Comparison of ENCODE assay signal across 20 mouse cellular contexts in the genomic region with DNA sequence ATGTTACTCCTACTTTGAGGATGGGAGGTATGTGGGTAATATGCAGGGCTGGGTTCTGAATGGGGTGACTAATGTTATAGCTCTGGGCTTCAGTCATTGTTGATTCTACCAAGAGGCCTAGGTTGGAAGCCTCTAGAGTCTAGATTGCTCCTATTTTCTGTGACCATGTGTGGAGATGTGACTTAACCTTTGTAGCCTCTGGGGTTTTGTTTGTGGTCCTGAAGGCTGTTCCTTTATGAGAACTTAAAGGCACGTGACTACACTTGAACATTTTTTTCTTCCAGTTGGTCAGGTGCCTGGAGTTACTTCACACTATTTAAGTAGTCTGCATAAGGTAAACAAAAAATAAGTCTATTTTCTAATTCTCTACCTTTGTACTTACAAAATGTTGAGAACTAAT. TPM values are rescaled to one million over a fixed set of nuclear protein-coding genes. Genes with fewer than 3 reads are reported as not detected.
DNase-seq lines count a peak whose midpoint lies in the region; ATAC-seq and TF ChIP-seq lines count a peak whose summit lies in the region.
"Had no signal": no experiment of that assay in that cellular context is flagged by ENCODE, and none has a peak within 500 bp of the region (broad histone marks: within the 10 kb centered on the region; RNA-seq: fewer than 3 reads in every experiment).

No protein-coding gene starts in this region.

- peaks cover 3% of the 10 kb centered on the region for H3K4me1 ChIP-seq in lung, embryonic 16.5 days (replicated peaks; ENCODE audit: control insufficient read depth, insufficient read depth, low read length)
- H3K4me1 ChIP-seq in lung, adult 2 months (ENCODE audit: control insufficient read depth, insufficient read depth, low read length) = peaks cover 12% of the 10 kb centered on the region

- H3K79me2 ChIP-seq in C2C12 (ENCODE audit: control insufficient read depth, insufficient read depth) = peaks cover 100% of the 10 kb centered on the region

- no peak overlapping the region for H3K4me3 ChIP-seq in lung, embryonic 16.5 days (ENCODE audit: low read length)
- no peak overlapping the region for H3K4me3 ChIP-seq in lung, adult 2 months (replicated peaks; ENCODE audit: extremely low read depth, low read depth, low read length)
- H3K4me3 ChIP-seq in C2C12 (ENCODE audit: insufficient read depth, poor library complexity, severe bottlenecking) = no peak overlapping the region
- H3K4me3 ChIP-seq: heart, embryonic 10.5 days; limb, embryonic 12.5 days; liver, embryonic 13.5 days; neural tube, embryonic 15.5 days had no signal

- no peaks in the 10 kb centered on the region; the same call in 1 of the 2 replicates for H3K36me3 ChIP-seq in lung, embryonic 16.5 days (ENCODE audit: control insufficient read depth, insufficient read depth, low read length)
- peaks cover 7% of the 10 kb centered on the region for H3K36me3 ChIP-seq in C2C12 (ENCODE audit: control insufficient read depth, insufficient read depth)
- 0 out of 2 replicates have a peak, but pooled peaks cover 3% of the 10 kb centered on the region for H3K36me3 ChIP-seq in splenic B cell, adult 2 months (ENCODE audit: control insufficient read depth, insufficient read depth, low read length, poor library complexity, severe bottlenecking)
- H3K36me3 ChIP-seq: neural tube, embryonic 15.5 days had no signal

- H3K79me3 ChIP-seq in C2C12 (ENCODE audit: low read depth) = peaks cover 94% of the 10 kb centered on the region

- H3K9ac ChIP-seq in lung, embryonic 16.5 days (ENCODE audit: low read length) = no peak overlapping the region
- H3K9ac ChIP-seq: hindbrain, embryonic 14.5 days; limb, embryonic 12.5 days; liver, embryonic 13.5 days; lung, embryonic 14.5 days; neural tube, embryonic 15.5 days had no signal

- no peak for TF ChIP-seq CTCF in lung, adult 2 months (IDR thresholded peaks at IDR 0.05; ENCODE audit: insufficient read depth, low read length)
- no peak for TF ChIP-seq CTCF in C2C12 (IDR thresholded peaks at IDR 0.05; ENCODE audit: control insufficient read depth, insufficient read depth, insufficient read length)

- no peak overlapping the region for H3ac ChIP-seq in C2C12 (ENCODE audit: control insufficient read depth, insufficient read length, low read depth)

- no peak overlapping the region for H3K4me2 ChIP-seq in lung, embryonic 16.5 days (ENCODE audit: low read depth, low read length)
- H3K4me2 ChIP-seq: hindbrain, embryonic 14.5 days; limb, embryonic 12.5 days; liver, embryonic 13.5 days; lung, embryonic 14.5 days; neural tube, embryonic 15.5 days had no signal

- 44% methylated on average over 1 of the region's 1 CpGs for WGBS in lung, embryonic 16.5 days
- 33% methylated on average over 1 of the region's 1 CpGs for WGBS in lung, adult 2 months

- DNase-seq in lung, adult 2 months = no peak
- DNase-seq in T-cell, adult 2 months (ENCODE audit: low spot score) = peak; percentile 8
- DNase-seq in splenic B cell, adult 2 months (ENCODE audit: low read depth, low spot score) = peak; percentile 26
- DNase-seq in thymus, postnatal 25 days = no peak
- DNase-seq: adrenal gland, postnatal 36 days; cerebellum, adult 9-11 months; heart, postnatal 4 days; kidney, adult 9 months; kidney, postnatal 36 days; layer of hippocampus, postnatal 36 days; liver, embryonic 13.5 days; lung, embryonic 14.5 days had no signal

- no peak for TF ChIP-seq POLR2A in lung, adult 2 months (IDR thresholded peaks at IDR 0.05; ENCODE audit: borderline replicate concordance, extremely low read depth, low read depth, low read length)

- no peak overlapping the region for H3K27ac ChIP-seq in lung, embryonic 16.5 days (ENCODE audit: low read length)
- H3K27ac ChIP-seq: heart, embryonic 10.5 days; hindbrain, embryonic 14.5 days; limb, embryonic 12.5 days; liver, embryonic 13.5 days; neural tube, embryonic 15.5 days had no signal

- no peaks in the 10 kb centered on the region for H3K27me3 ChIP-seq in lung, embryonic 16.5 days (ENCODE audit: control insufficient read depth, insufficient read depth, low read depth, low read length)
- H3K27me3 ChIP-seq in C2C12 (ENCODE audit: control insufficient read depth, insufficient read depth, insufficient read length) = no peaks in the 10 kb centered on the region
- no peaks in the 10 kb centered on the region for H3K27me3 ChIP-seq in splenic B cell, adult 2 months (ENCODE audit: control insufficient read depth, insufficient read depth, low read length, poor library complexity, severe bottlenecking)
- H3K27me3 ChIP-seq: limb, embryonic 12.5 days; liver, embryonic 13.5 days; neural tube, embryonic 15.5 days had no signal

- ATAC-seq in lung, embryonic 16.5 days (ENCODE audit: low read depth) = peak; percentile 34; the same call in 1 of the 2 replicates
- ATAC-seq in erythroblast, adult 5-6 weeks (replicated peaks; ENCODE audit: low FRiP score, poor library complexity, severe bottlenecking) = no peak
- ATAC-seq: inflammation-experienced regulatory T-cells, adult 6 months had no signal

- no peaks in the 10 kb centered on the region for H3K9me3 ChIP-seq in lung, embryonic 16.5 days (ENCODE audit: control insufficient read depth, low read length)
- H3K9me3 ChIP-seq: heart, embryonic 10.5 days; limb, embryonic 12.5 days; liver, embryonic 13.5 days; neural tube, embryonic 15.5 days had no signal

TF ChIP-seq in C2C12, 6 proteins besides CTCF, POLR2A, EP300 and RAD21:
- TF ChIP-seq CEBPB (IDR thresholded peaks at IDR 0.05; ENCODE audit: low read depth) (no peak), FOSL1 (IDR thresholded peaks at IDR 0.05; ENCODE audit: insufficient read depth, low read length, poor library complexity, severe bottlenecking) (no peak), MYOG (IDR thresholded peaks at IDR 0.05; ENCODE audit: control insufficient read depth, extremely low read depth, insufficient read length) (no peak), MYOD1 (IDR thresholded peaks at IDR 0.05; ENCODE audit: control insufficient read depth, insufficient read length, low read depth) (no peak), USF1 (IDR thresholded peaks at IDR 0.05; ENCODE audit: low read depth) (peak; percentile 8), MAX (IDR thresholded peaks at IDR 0.05) (no peak)

RNA-seq across cellular contexts. Expression of gene Cab39, which starts 6.5 kb away (rescaled TPM):
- polyA plus RNA-seq in lung, embryonic 16.5 days (2015; fragmentation: Nextera tagmentation; extraction: Ambion mirVana) = 26.3 TPM in 2 replicates
- 43.8 and 48.3 TPM in 2 replicates for polyA plus RNA-seq in lung, adult 2 months (2012; rRNA removed)
- polyA plus RNA-seq in C2C12 (2012; fragmentation: generic; extraction: Trizol) = 16.6 TPM
- 24.6 and 26.3 TPM in 2 replicates for total RNA-seq in erythroblast, adult 5-6 weeks (2015; ENCODE audit: low replicate concordance)
- 36.0 and 48.6 TPM in 2 replicates for total RNA-seq in erythroblast, adult 5-6 weeks (2017; ENCODE audit: low replicate concordance)

RNA-seq across cellular contexts. Expression of gene A630001G21Rik, which starts 21.3 kb away (rescaled TPM):
- 1.3 and 1.5 TPM in 2 replicates for polyA plus RNA-seq in lung, embryonic 16.5 days (2015; fragmentation: Nextera tagmentation; extraction: Ambion mirVana)
- 3.0 and 3.6 TPM in 2 replicates for polyA plus RNA-seq in lung, adult 2 months (2012; rRNA removed)
- 0.08 TPM for polyA plus RNA-seq in C2C12 (2012; fragmentation: generic; extraction: Trizol)
- 11.0 and 14.2 TPM in 2 replicates for total RNA-seq in erythroblast, adult 5-6 weeks (2015; ENCODE audit: low replicate concordance)
- total RNA-seq in erythroblast, adult 5-6 weeks (2017; ENCODE audit: low replicate concordance) = 13.9 and 28.5 TPM in 2 replicates

Comparison
In these comparisons a context has a peak if more than half of its experiments do, and no peak if none do; other contexts are left out.
1. DNase-seq: peak in T-cell, adult 2 months (single experiment) and splenic B cell, adult 2 months (single experiment); none in lung, adult 2 months (single experiment) and thymus, postnatal 25 days (single experiment).